In genomic region chr16:18878091-18878720, GRCm38 (mm10) we compare ENCODE assay signal across 8 mouse cellular contexts. TPM values are rescaled to one million over a fixed set of nuclear protein-coding genes. Genes with fewer than 3 reads are reported as not detected.
DNase-seq lines count a peak whose midpoint lies in the region; ATAC-seq lines count a peak whose summit lies in the region.

No protein-coding gene starts in this region.

- DNase-seq in kidney, postnatal 10 days, result no peak
- peak; percentile 87 for DNase-seq in ZHBTc4 (ENCODE audit: low read depth, low spot score)
- DNase-seq in thymus, postnatal 0 days (ENCODE audit: low spot score), result no peak
- no peak for DNase-seq in adrenal gland, adult 2 months

- H3K9ac ChIP-seq in kidney, embryonic 16.5 days (replicated peaks; ENCODE audit: low read length), result peak overlapping the region; percentile 87
- peak overlapping the region; percentile 99 for H3K9ac ChIP-seq in forebrain, embryonic 15.5 days (replicated peaks)
- peak overlapping the region; percentile 85 for H3K9ac ChIP-seq in liver, embryonic 15.5 days
- H3K9ac ChIP-seq in stomach, embryonic 16.5 days (ENCODE audit: low read length), result peak overlapping the region; percentile 89

- H3K9me3 ChIP-seq in kidney, embryonic 16.5 days (ENCODE audit: low read length), result no peaks in the 10 kb centered on the region
- H3K9me3 ChIP-seq in forebrain, embryonic 15.5 days, result no peaks in the 10 kb centered on the region
- H3K9me3 ChIP-seq in liver, embryonic 15.5 days (replicated peaks), result no peaks in the 10 kb centered on the region
- H3K9me3 ChIP-seq in stomach, embryonic 16.5 days (replicated peaks; ENCODE audit: control insufficient read depth, low read length), result no peaks in the 10 kb centered on the region

- H3K36me3 ChIP-seq in kidney, embryonic 16.5 days (ENCODE audit: insufficient read depth, low read length), result peaks cover 12% of the 10 kb centered on the region
- peaks cover 10% of the 10 kb centered on the region for H3K36me3 ChIP-seq in forebrain, embryonic 15.5 days
- peaks cover 31% of the 10 kb centered on the region for H3K36me3 ChIP-seq in liver, embryonic 15.5 days (replicated peaks)
- peaks cover 6% of the 10 kb centered on the region; the same call in 1 of the 2 replicates for H3K36me3 ChIP-seq in stomach, embryonic 16.5 days (ENCODE audit: control insufficient read depth, insufficient read depth, low read length)

- peak overlapping the region; percentile 91 for H3K4me3 ChIP-seq in kidney, embryonic 16.5 days (ENCODE audit: low read length)
- H3K4me3 ChIP-seq in forebrain, embryonic 15.5 days, result peak overlapping the region; percentile 97
- peak overlapping the region; percentile 93 for H3K4me3 ChIP-seq in liver, embryonic 15.5 days (replicated peaks)
- peak overlapping the region; percentile 79 for H3K4me3 ChIP-seq in stomach, embryonic 16.5 days (replicated peaks; ENCODE audit: low read length)

- H3K27me3 ChIP-seq in kidney, embryonic 16.5 days (ENCODE audit: insufficient read depth, low read length), result no peaks in the 10 kb centered on the region
- H3K27me3 ChIP-seq in forebrain, embryonic 15.5 days, result no peaks in the 10 kb centered on the region
- H3K27me3 ChIP-seq in liver, embryonic 15.5 days, result no peaks in the 10 kb centered on the region
- H3K27me3 ChIP-seq in stomach, embryonic 16.5 days (ENCODE audit: control insufficient read depth, insufficient read depth, low read length), result no peaks in the 10 kb centered on the region

- H3K4me1 ChIP-seq in kidney, embryonic 16.5 days (ENCODE audit: insufficient read depth, low read length), result peaks cover 14% of the 10 kb centered on the region; the same call in 1 of the 2 replicates
- peaks cover 31% of the 10 kb centered on the region for H3K4me1 ChIP-seq in forebrain, embryonic 15.5 days
- H3K4me1 ChIP-seq in liver, embryonic 15.5 days (replicated peaks), result peaks cover 41% of the 10 kb centered on the region
- peaks cover 4% of the 10 kb centered on the region for H3K4me1 ChIP-seq in stomach, embryonic 16.5 days (ENCODE audit: control insufficient read depth, insufficient read depth, low read length)

- 22% methylated on average over 20 of the region's 20 CpGs for WGBS in kidney, embryonic 16.5 days
- WGBS in forebrain, embryonic 15.5 days, result 24% methylated on average over 20 of the region's 20 CpGs
- WGBS in liver, embryonic 15.5 days (ENCODE audit: insufficient replicate concordance), result 13% methylated on average over 20 of the region's 20 CpGs
- 21% methylated on average over 20 of the region's 20 CpGs for WGBS in stomach, embryonic 16.5 days

- H3K27ac ChIP-seq in kidney, embryonic 16.5 days (ENCODE audit: low read length), result peak overlapping the region; percentile 97
- H3K27ac ChIP-seq in forebrain, embryonic 15.5 days (replicated peaks), result peak overlapping the region; percentile 99
- peak overlapping the region; percentile 99 for H3K27ac ChIP-seq in liver, embryonic 15.5 days (replicated peaks)
- H3K27ac ChIP-seq in stomach, embryonic 16.5 days (ENCODE audit: low read length), result peak overlapping the region; percentile 96

- no peak for ATAC-seq in kidney, embryonic 16.5 days (ENCODE audit: low FRiP score, low TSS enrichment)
- no peak for ATAC-seq in forebrain, embryonic 15.5 days (replicated peaks)
- no peak for ATAC-seq in liver, embryonic 15.5 days (ENCODE audit: insufficient read depth)
- no peak for ATAC-seq in stomach, embryonic 16.5 days (ENCODE audit: insufficient read depth, low FRiP score)

- peak overlapping the region; percentile 83 for H3K4me2 ChIP-seq in kidney, embryonic 16.5 days (replicated peaks; ENCODE audit: low read depth, low read length)
- H3K4me2 ChIP-seq in forebrain, embryonic 15.5 days (replicated peaks), result peak overlapping the region; percentile 54
- peak overlapping the region; percentile 93 for H3K4me2 ChIP-seq in liver, embryonic 15.5 days
- H3K4me2 ChIP-seq in stomach, embryonic 16.5 days (ENCODE audit: low read depth, low read length), result peak overlapping the region; percentile 81

RNA-seq across cellular contexts. Expression of gene Hira, which starts 1.4 kb away (rescaled TPM):
- polyA plus RNA-seq in kidney, embryonic 16.5 days (2015; fragmentation: Nextera tagmentation; extraction: Ambion mirVana), result 9.1 and 9.9 TPM in 2 replicates
- 25.1 and 27.8 TPM in 2 replicates for polyA plus RNA-seq in forebrain, embryonic 15.5 days (2015; fragmentation: Nextera tagmentation; extraction: Ambion mirVana)
- polyA plus RNA-seq in liver, embryonic 15.5 days (2015; fragmentation: Nextera tagmentation; extraction: Ambion mirVana), result 5.4 and 6.7 TPM in 2 replicates
- 4.9 and 6.0 TPM in 2 replicates for polyA plus RNA-seq in stomach, embryonic 16.5 days (2015; fragmentation: Nextera tagmentation; extraction: Ambion mirVana)
- 12.7 and 16.4 TPM in 2 replicates for polyA plus RNA-seq in thymus, postnatal 0 days (2015; fragmentation: Nextera tagmentation; extraction: Ambion mirVana)
- total RNA-seq in adrenal gland, adult 2 months (2021), result 10 to 100 TPM; 33.0 to 37.9 TPM
- 43.3 and 49.6 TPM in 2 replicates for polyA plus RNA-seq in adrenal gland, adult 2 months (2012; rRNA removed)

RNA-seq across cellular contexts. Expression of gene Mrpl40, which starts 1.5 kb away (rescaled TPM):
- 99.2 and 99.9 TPM in 2 replicates for polyA plus RNA-seq in kidney, embryonic 16.5 days (2015; fragmentation: Nextera tagmentation; extraction: Ambion mirVana)
- 62.9 and 67.0 TPM in 2 replicates for polyA plus RNA-seq in forebrain, embryonic 15.5 days (2015; fragmentation: Nextera tagmentation; extraction: Ambion mirVana)
- polyA plus RNA-seq in liver, embryonic 15.5 days (2015; fragmentation: Nextera tagmentation; extraction: Ambion mirVana), result 52.6 and 57.8 TPM in 2 replicates
- 88.9 and 94.7 TPM in 2 replicates for polyA plus RNA-seq in stomach, embryonic 16.5 days (2015; fragmentation: Nextera tagmentation; extraction: Ambion mirVana)
- polyA plus RNA-seq in thymus, postnatal 0 days (2015; fragmentation: Nextera tagmentation; extraction: Ambion mirVana), result 123 and 126 TPM in 2 replicates
- 10 to 100 TPM; 60.9 to 61.2 TPM for total RNA-seq in adrenal gland, adult 2 months (2021)
- polyA plus RNA-seq in adrenal gland, adult 2 months (2012; rRNA removed), result 9.0 TPM in 2 replicates

RNA-seq across cellular contexts. Expression of gene Gm28539, which starts 41.8 kb away (rescaled TPM):
- polyA plus RNA-seq in kidney, embryonic 16.5 days (2015; fragmentation: Nextera tagmentation; extraction: Ambion mirVana), result not detected in 2 replicates
- not detected in 2 replicates for polyA plus RNA-seq in forebrain, embryonic 15.5 days (2015; fragmentation: Nextera tagmentation; extraction: Ambion mirVana)
- polyA plus RNA-seq in liver, embryonic 15.5 days (2015; fragmentation: Nextera tagmentation; extraction: Ambion mirVana), result not detected in 2 replicates
- polyA plus RNA-seq in stomach, embryonic 16.5 days (2015; fragmentation: Nextera tagmentation; extraction: Ambion mirVana), result not detected in 2 replicates
- polyA plus RNA-seq in thymus, postnatal 0 days (2015; fragmentation: Nextera tagmentation; extraction: Ambion mirVana), result not detected in 2 replicates
- total RNA-seq in adrenal gland, adult 2 months (2021), result 1 to 10 TPM; 4.6 to 7.5 TPM
- polyA plus RNA-seq in adrenal gland, adult 2 months (2012; rRNA removed), result 0.47 and 0.51 TPM in 2 replicates

RNA-seq across cellular contexts. Expression of gene 2510002D24Rik, which starts 41.8 kb away (rescaled TPM):
- 50.5 and 51.9 TPM in 2 replicates for polyA plus RNA-seq in kidney, embryonic 16.5 days (2015; fragmentation: Nextera tagmentation; extraction: Ambion mirVana)
- 30.7 and 31.2 TPM in 2 replicates for polyA plus RNA-seq in forebrain, embryonic 15.5 days (2015; fragmentation: Nextera tagmentation; extraction: Ambion mirVana)
- 19.1 and 19.9 TPM in 2 replicates for polyA plus RNA-seq in liver, embryonic 15.5 days (2015; fragmentation: Nextera tagmentation; extraction: Ambion mirVana)
- 47.8 and 49.1 TPM in 2 replicates for polyA plus RNA-seq in stomach, embryonic 16.5 days (2015; fragmentation: Nextera tagmentation; extraction: Ambion mirVana)
- polyA plus RNA-seq in thymus, postnatal 0 days (2015; fragmentation: Nextera tagmentation; extraction: Ambion mirVana), result 19.5 and 34.3 TPM in 2 replicates
- total RNA-seq in adrenal gland, adult 2 months (2021), result 10 to 100 TPM; 14.0 to 18.6 TPM
- 61.3 and 69.2 TPM in 2 replicates for polyA plus RNA-seq in adrenal gland, adult 2 months (2012; rRNA removed)
